Mouse (Mus musculus) limb, embryonic 14.5 days (tissue): ENCODE data around the gene Gm9918. TPM values are rescaled to one million over a fixed set of nuclear protein-coding genes. Genes with fewer than 3 reads are reported as not detected.

Source experiments
- ATAC-seq: fragments of 200-750 bp; cut with Nextera tagmentation; 2 replicates; pipeline ENCODE4 v1.8.0; 2017; ENCODE audit warnings: low read depth, moderate number of reproducible peaks, moderate TSS enrichment; ENCODE audit not compliant: low FRiP score
- DNase-seq: peaks from one replicate; pipeline ENCODE4 v3.0.0-alpha.2; 2015; ENCODE audit warnings: low spot score
- H3K27ac ChIP-seq: fragments of 300-500 bp; sonication (generic); replicated peaks from 2 replicates; pipeline ENCODE4 v1.5.1; 2014; ENCODE audit warnings: low read depth, mild to moderate bottlenecking, low read length, moderate library complexity, mixed read lengths
- H3K27me3 ChIP-seq: fragments of 300-500 bp; sonication (generic); 2 replicates; pipeline ENCODE4 v1.6.1; 2014; ENCODE audit warnings: low read length, mixed read lengths; ENCODE audit not compliant: control insufficient read depth, insufficient read depth
- H3K36me3 ChIP-seq: fragments of 300-500 bp; sonication (generic); 2 replicates; pipeline ENCODE4 v1.6.1; 2014; ENCODE audit warnings: mild to moderate bottlenecking, low read length, moderate library complexity, mixed read lengths; ENCODE audit not compliant: control insufficient read depth, insufficient read depth
- H3K4me1 ChIP-seq: fragments of 300-500 bp; sonication (generic); 2 replicates; pipeline ENCODE4 v1.6.1; 2014; ENCODE audit warnings: antibody characterized with exemption, low read length, mixed read lengths; ENCODE audit not compliant: control insufficient read depth, insufficient read depth
- H3K4me2 ChIP-seq: fragments of 300-500 bp; sonication (generic); replicated peaks from 2 replicates; pipeline ENCODE4 v1.6.1; 2014; ENCODE audit warnings: low read depth, mild to moderate bottlenecking, low read length, moderate library complexity; ENCODE audit not compliant: severe bottlenecking
- H3K4me3 ChIP-seq: fragments of 300-500 bp; sonication (generic); replicated peaks from 2 replicates; pipeline ENCODE4 v1.5.1; 2014; ENCODE audit warnings: low read length
- H3K9ac ChIP-seq: fragments of 300-500 bp; sonication (generic); 2 replicates; pipeline ENCODE4 v1.6.1; 2014; ENCODE audit warnings: mild to moderate bottlenecking, low read depth, low read length, moderate library complexity; ENCODE audit not compliant: severe bottlenecking
- H3K9me3 ChIP-seq: fragments of 300-500 bp; sonication (generic); 2 replicates; pipeline ENCODE4 v1.6.1; 2016; ENCODE audit warnings: low read length; ENCODE audit not compliant: control insufficient read depth
- POLR2A ChIP-seq: fragments of 200-500 bp; IDR thresholded peaks from 2 replicates; pipeline ENCODE4 v1.8.0; 2012; ENCODE audit warnings: inconsistent platforms, mild to moderate bottlenecking, moderate library complexity, borderline replicate concordance; ENCODE audit not compliant: insufficient read depth, insufficient read length; ENCODE audit errors: extremely low read depth
- WGBS: fragments of 180-500 bp; shearing (Covaris S2); extraction: QIAGEN DNeasy Blood & Tissue Kit; methylation state at CpG from one replicate; pipeline ENCODE4 v1.1.7; 2014; 5-methylcytosine and 5-hydroxymethylcytosine counted together
- polyA plus RNA-seq, 2 experiments: library from polyadenylated mRNA; depleted of rRNA in 1 of 2; stranded (reverse) in 1 of 2; unstranded in 1 of 2; fragments of >200 nt; fragmentation: Nextera tagmentation in 1 of 2; extraction: Ambion mirVana in 1 of 2; gene quantifications; 2 replicates each; pipeline versions ENCODE4 v1.2.1 to v1.2.3; 2012 to 2014

The Gm9918 gene
- polyA plus RNA-seq, 2 experiments = 1.0 to 3.1 TPM

DNA sequence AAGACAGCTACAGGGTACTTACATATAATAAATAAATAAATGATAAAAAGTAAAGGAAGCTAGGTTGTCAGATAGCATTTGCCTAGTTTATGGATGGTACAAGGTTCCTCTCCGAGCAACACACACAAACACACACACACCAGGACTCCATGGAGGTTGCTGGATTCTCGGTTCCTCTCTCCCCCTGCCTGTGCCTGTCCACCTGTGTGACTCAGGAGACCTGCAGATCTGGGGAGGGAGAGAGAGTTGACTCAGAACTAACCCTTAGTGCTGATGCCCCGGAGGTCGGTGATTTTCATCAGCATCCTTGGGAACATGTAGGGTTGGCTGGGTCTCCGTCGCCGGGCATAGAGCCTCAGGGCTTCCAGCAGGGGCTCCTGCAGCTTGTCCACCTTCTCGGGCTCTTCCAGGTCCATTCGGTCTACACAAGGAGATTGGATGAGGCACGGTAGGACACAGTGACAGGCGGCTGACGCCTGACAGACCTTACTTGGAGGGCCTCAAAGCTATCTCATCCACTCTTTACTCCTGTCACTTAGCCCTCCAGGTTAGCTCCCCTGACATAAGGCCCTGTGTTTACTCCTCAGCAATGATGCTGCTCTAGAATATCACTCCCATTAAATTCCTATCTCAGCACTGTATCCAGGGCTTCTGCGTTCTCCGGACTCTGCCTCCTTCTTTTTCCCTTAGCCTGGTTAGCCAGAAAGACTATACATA is 31.7 kb upstream of the Gm9918 start:
- Histone ChIP-seq H3K9ac (no peak overlapping the region), H3K36me3 (peaks cover 91% of the 10 kb centered on the region), H3K27me3 (no peaks in the 10 kb centered on the region), H3K4me3 (no peak overlapping the region), H3K27ac (no peak overlapping the region), H3K4me1 (peaks cover 17% of the 10 kb centered on the region), H3K9me3 (no peaks in the 10 kb centered on the region), H3K4me2 (no peak overlapping the region)
- DNase-seq (no peak), ATAC-seq (no peak)
- 91% methylated on average over 14 of the region's 14 CpGs for WGBS
- no peak for TF ChIP-seq POLR2A

DNA sequence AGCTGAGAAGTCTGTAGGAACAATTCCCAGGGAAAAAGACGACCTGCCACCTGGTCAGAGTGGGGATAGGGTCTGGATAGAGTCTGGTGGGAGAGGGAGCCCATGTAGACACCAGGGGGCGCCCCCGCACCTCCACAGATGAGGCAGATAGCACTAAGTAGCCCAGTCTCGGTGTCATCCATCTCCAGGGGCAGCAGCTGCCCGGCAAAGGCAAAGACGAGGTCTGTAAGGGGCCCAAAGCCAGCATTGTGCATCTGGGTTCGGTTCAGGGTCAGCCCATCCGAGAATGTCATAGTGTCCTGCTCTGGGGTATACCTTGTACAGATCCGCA is 31.1 kb upstream of the Gm9918 start:
- WGBS = 20% methylated on average over 9 of the region's 9 CpGs
- no peak overlapping the region for H3K27ac ChIP-seq
- no peak overlapping the region for H3K9ac ChIP-seq
- ATAC-seq (peak; percentile 42; the same call in 1 of the 2 replicates), DNase-seq (peak; percentile 72)
- H3K4me1 ChIP-seq = peaks cover 22% of the 10 kb centered on the region
- H3K27me3 ChIP-seq = no peaks in the 10 kb centered on the region
- H3K9me3 ChIP-seq = no peaks in the 10 kb centered on the region
- H3K4me3 ChIP-seq = no peak overlapping the region
- H3K4me2 ChIP-seq = no peak overlapping the region
- H3K36me3 ChIP-seq = peaks cover 88% of the 10 kb centered on the region
- no peak for TF ChIP-seq POLR2A

DNA sequence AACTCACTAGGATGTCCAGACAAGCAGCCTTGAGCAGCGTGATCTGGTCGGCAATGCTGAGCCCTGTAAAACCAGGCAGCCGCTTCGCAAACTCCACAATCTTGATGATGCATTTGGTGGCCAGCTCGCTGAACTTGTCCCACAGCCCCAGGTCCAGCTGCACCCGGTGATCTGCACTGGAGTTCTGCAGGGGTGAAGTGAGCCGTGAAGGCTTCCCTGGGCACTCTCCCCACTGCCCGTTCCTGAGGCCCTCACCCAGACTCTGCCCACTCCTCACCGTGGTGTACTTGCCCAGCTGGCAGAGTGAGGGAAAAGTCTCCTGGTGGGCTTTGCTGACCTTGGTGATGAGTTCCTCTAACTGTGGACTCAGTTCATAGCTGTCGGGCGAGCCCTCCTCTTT is 30.5 kb upstream of the Gm9918 start:
- WGBS = 73% methylated on average over 11 of the region's 11 CpGs
- H3K27me3 ChIP-seq = no peaks in the 10 kb centered on the region
- H3K4me3 ChIP-seq = no peak overlapping the region
- H3K27ac ChIP-seq = peak overlapping the region; percentile 13; the same call in 1 of the 2 replicates
- H3K4me1 ChIP-seq = peaks cover 28% of the 10 kb centered on the region
- DNase-seq = no peak
- no peaks in the 10 kb centered on the region for H3K9me3 ChIP-seq
- no peak for TF ChIP-seq POLR2A
- no peak for ATAC-seq
- no peak overlapping the region for H3K4me2 ChIP-seq
- peaks cover 82% of the 10 kb centered on the region for H3K36me3 ChIP-seq
- H3K9ac ChIP-seq = no peak overlapping the region

DNA sequence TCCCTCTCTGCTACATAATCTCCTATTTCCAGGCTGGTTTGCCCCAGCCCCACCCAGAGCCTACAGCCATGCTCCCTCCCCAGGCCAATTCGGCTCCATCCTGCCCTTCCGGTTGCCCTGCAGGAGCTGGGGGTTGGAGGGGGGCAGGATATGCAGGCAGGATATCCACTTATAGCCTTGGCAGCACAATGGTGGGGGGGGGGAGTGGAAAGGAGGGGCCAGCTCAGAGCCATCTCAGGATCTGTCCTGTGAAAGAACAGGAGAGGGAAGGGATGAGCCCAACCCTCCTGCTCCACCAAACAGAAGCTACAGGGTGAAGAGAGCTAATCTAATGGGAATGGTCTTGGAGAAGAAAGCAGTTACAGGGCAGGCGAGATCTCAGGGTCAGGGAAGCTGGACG is 29.8 kb upstream of the Gm9918 start:
- no peak overlapping the region for H3K27ac ChIP-seq
- no peaks in the 10 kb centered on the region for H3K27me3 ChIP-seq
- no peak for TF ChIP-seq POLR2A
- ATAC-seq (no peak), DNase-seq (no peak)
- 86% methylated on average over 4 of the region's 4 CpGs for WGBS
- H3K4me2 ChIP-seq = no peak overlapping the region
- H3K9me3 ChIP-seq = no peaks in the 10 kb centered on the region
- no peak overlapping the region for H3K9ac ChIP-seq
- H3K4me1 ChIP-seq = peaks cover 33% of the 10 kb centered on the region
- peaks cover 74% of the 10 kb centered on the region for H3K36me3 ChIP-seq
- no peak overlapping the region for H3K4me3 ChIP-seq

DNA sequence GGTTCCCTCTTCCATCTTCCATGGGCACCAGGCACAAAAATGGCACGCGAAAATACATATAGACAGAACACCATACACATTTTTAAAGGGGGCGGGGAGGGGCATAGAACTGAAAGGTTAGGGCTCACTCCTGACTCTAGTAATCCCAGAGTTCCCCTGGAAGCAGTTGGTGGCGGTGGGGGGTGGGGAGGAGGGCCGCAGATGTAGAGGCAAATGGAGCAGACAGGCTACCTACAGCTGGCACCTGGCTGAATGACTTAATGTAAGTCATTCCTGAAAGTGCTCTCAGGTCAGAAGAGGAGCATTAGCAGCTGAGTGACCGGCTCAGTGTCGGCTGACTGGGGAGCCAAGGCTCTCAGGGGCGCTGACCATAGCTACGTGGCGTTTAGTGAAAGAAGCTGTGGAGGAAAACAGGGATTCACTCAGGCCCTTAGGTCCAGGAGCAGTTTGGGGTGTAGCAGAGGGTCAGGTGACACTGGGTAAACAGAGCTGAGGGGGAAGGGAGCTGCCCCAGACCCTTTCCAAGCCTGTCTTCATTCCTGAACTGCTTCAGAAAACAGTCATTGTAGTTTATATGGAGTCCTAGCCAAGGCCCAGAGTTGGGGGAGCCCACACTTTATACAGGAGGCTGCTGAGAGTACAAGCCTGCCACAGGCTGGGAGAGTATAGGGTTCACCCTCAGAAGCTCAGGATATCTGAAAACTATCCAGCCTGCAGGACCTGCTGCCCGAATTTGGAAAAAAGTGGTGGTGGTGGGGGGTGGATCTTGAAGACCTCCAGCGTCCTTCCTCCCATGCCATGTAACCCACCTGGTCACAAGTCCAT is 27.7 kb upstream of the Gm9918 start:
- Histone ChIP-seq H3K36me3 (peaks cover 54% of the 10 kb centered on the region), H3K4me2 (peak overlapping the region; percentile 94), H3K27ac (peak overlapping the region; percentile 95), H3K9me3 (no peaks in the 10 kb centered on the region), H3K4me3 (peak overlapping the region; percentile 60), H3K27me3 (no peaks in the 10 kb centered on the region), H3K4me1 (peaks cover 36% of the 10 kb centered on the region), H3K9ac (peak overlapping the region; percentile 75; the same call in 1 of the 2 replicates)
- 31% methylated on average over 12 of the region's 12 CpGs for WGBS
- TF ChIP-seq POLR2A = no peak
- ATAC-seq (no peak), DNase-seq (no peak)
